Mouse (Mus musculus): ENCODE results near the gene Kat7. TPM values are rescaled to one million over a fixed set of nuclear protein-coding genes. Genes with fewer than 3 reads are reported as not detected.

The Kat7 gene
- polyA plus RNA-seq, 1 experiment from 2014 or later, result 80.2 TPM

- peak overlapping the region; percentile 87 for H3K4me2 ChIP-seq (ENCODE audit: low read depth, low read length)
- under 1% methylated on average over 48 of the region's 50 CpGs for WGBS
- peak; percentile 75 for ATAC-seq (ENCODE audit: low read depth)
Observed at GRCm38 (mm10) chr11:95337129-95337813, 27.2 kb upstream of the Kat7 start.

GRCm38 (mm10) chr11:95336568-95337128, 26.6 kb upstream of the Kat7 start, which contains the start of gene Fam117a:
Gene Fam117a, plus strand, starts transcription at chr11:95337018.
- H3K9ac ChIP-seq (ENCODE audit: low read length), result peak within 1 kb of the TSS; percentile 85
- H3K27me3 ChIP-seq (ENCODE audit: control insufficient read depth, insufficient read depth, low read depth, low read length), result no peaks in the 10 kb centered on the region
- WGBS, result under 1% methylated on average over 18 of the region's 27 CpGs
- H3K4me3 ChIP-seq (ENCODE audit: low read length), result peak within 1 kb of the TSS; percentile 76
- no peaks in the 10 kb centered on the region for H3K36me3 ChIP-seq (ENCODE audit: control insufficient read depth, insufficient read depth, low read length)
- peak within 1 kb of the TSS; percentile 76 for H3K27ac ChIP-seq (ENCODE audit: low read length)
- H3K4me2 ChIP-seq (ENCODE audit: low read depth, low read length), result peak within 1 kb of the TSS; percentile 87
- no peaks in the 10 kb centered on the region for H3K9me3 ChIP-seq (ENCODE audit: control insufficient read depth, low read length)
- H3K4me1 ChIP-seq (replicated peaks; ENCODE audit: control insufficient read depth, insufficient read depth, low read length), result peaks cover 18% of the 10 kb centered on the region
- ATAC-seq (ENCODE audit: low read depth), result peak; percentile 97

More at GRCm38 (mm10) chr11:95337129-95337813, 27.2 kb upstream of the Kat7 start:
- Histone ChIP-seq H3K4me1 (replicated peaks; ENCODE audit: control insufficient read depth, insufficient read depth, low read length) (peaks cover 18% of the 10 kb centered on the region), H3K36me3 (ENCODE audit: control insufficient read depth, insufficient read depth, low read length) (no peaks in the 10 kb centered on the region), H3K9ac (ENCODE audit: low read length) (peak overlapping the region; percentile 85), H3K9me3 (ENCODE audit: control insufficient read depth, low read length) (no peaks in the 10 kb centered on the region), H3K27ac (ENCODE audit: low read length) (peak overlapping the region; percentile 76), H3K4me3 (ENCODE audit: low read length) (peak overlapping the region; percentile 76), H3K27me3 (ENCODE audit: control insufficient read depth, insufficient read depth, low read depth, low read length) (no peaks in the 10 kb centered on the region)

- ATAC-seq (ENCODE audit: low read depth), result no peak
- peaks cover 12% of the 10 kb centered on the region for H3K4me1 ChIP-seq (replicated peaks; ENCODE audit: control insufficient read depth, insufficient read depth, low read length)
- 33% methylated on average over 5 of the region's 5 CpGs for WGBS
Observed at GRCm38 (mm10) chr11:95334448-95335060, 24.5 kb upstream of the Kat7 start.

GRCm38 (mm10) chr11:95333805-95334204, 23.8 kb upstream of the Kat7 start:
- no peak for ATAC-seq (ENCODE audit: low read depth)
- Histone ChIP-seq H3K9me3 (ENCODE audit: control insufficient read depth, low read length) (no peaks in the 10 kb centered on the region), H3K36me3 (ENCODE audit: control insufficient read depth, insufficient read depth, low read length) (no peaks in the 10 kb centered on the region), H3K27me3 (ENCODE audit: control insufficient read depth, insufficient read depth, low read depth, low read length) (no peaks in the 10 kb centered on the region), H3K4me2 (ENCODE audit: low read depth, low read length) (no peak overlapping the region), H3K4me1 (replicated peaks; ENCODE audit: control insufficient read depth, insufficient read depth, low read length) (peaks cover 10% of the 10 kb centered on the region), H3K9ac (ENCODE audit: low read length) (no peak overlapping the region), H3K27ac (ENCODE audit: low read length) (no peak overlapping the region), H3K4me3 (ENCODE audit: low read length) (no peak overlapping the region)
- WGBS, result 79% methylated on average over 9 of the region's 9 CpGs

More at GRCm38 (mm10) chr11:95334448-95335060, 24.5 kb upstream of the Kat7 start:
- no peak overlapping the region for H3K27ac ChIP-seq (ENCODE audit: low read length)
- H3K4me3 ChIP-seq (ENCODE audit: low read length), result no peak overlapping the region
- no peaks in the 10 kb centered on the region for H3K27me3 ChIP-seq (ENCODE audit: control insufficient read depth, insufficient read depth, low read depth, low read length)
- no peak overlapping the region for H3K9ac ChIP-seq (ENCODE audit: low read length)
- no peaks in the 10 kb centered on the region for H3K9me3 ChIP-seq (ENCODE audit: control insufficient read depth, low read length)
- no peak overlapping the region for H3K4me2 ChIP-seq (ENCODE audit: low read depth, low read length)
- no peaks in the 10 kb centered on the region for H3K36me3 ChIP-seq (ENCODE audit: control insufficient read depth, insufficient read depth, low read length)

GRCm38 (mm10) chr11:95333209-95333608, 23.2 kb upstream of the Kat7 start:
- no peak overlapping the region for H3K27ac ChIP-seq (ENCODE audit: low read length)
- no peaks in the 10 kb centered on the region for H3K27me3 ChIP-seq (ENCODE audit: control insufficient read depth, insufficient read depth, low read depth, low read length)
- H3K9ac ChIP-seq (ENCODE audit: low read length), result no peak overlapping the region
- H3K36me3 ChIP-seq (ENCODE audit: control insufficient read depth, insufficient read depth, low read length), result no peaks in the 10 kb centered on the region
- H3K4me3 ChIP-seq (ENCODE audit: low read length), result no peak overlapping the region
- peaks cover 4% of the 10 kb centered on the region; the same call in 1 of the 2 replicates for H3K4me1 ChIP-seq (replicated peaks; ENCODE audit: control insufficient read depth, insufficient read depth, low read length)
- H3K4me2 ChIP-seq (ENCODE audit: low read depth, low read length), result no peak overlapping the region
- no peak for ATAC-seq (ENCODE audit: low read depth)
- H3K9me3 ChIP-seq (ENCODE audit: control insufficient read depth, low read length), result no peaks in the 10 kb centered on the region
- 53% methylated on average over 4 of the region's 4 CpGs for WGBS

- peaks cover 5% of the 10 kb centered on the region for H3K4me1 ChIP-seq (replicated peaks; ENCODE audit: control insufficient read depth, insufficient read depth, low read length)
- 28% methylated on average over 1 of the region's 1 CpGs for WGBS
- no peak overlapping the region for H3K4me2 ChIP-seq (ENCODE audit: low read depth, low read length)
Observed at GRCm38 (mm10) chr11:95330662-95331061, 20.6 kb upstream of the Kat7 start.

GRCm38 (mm10) chr11:95328629-95329028, 18.6 kb upstream of the Kat7 start:
- no peak overlapping the region for H3K9ac ChIP-seq (ENCODE audit: low read length)
- no peaks in the 10 kb centered on the region for H3K9me3 ChIP-seq (ENCODE audit: control insufficient read depth, low read length)
- H3K4me2 ChIP-seq (ENCODE audit: low read depth, low read length), result no peak overlapping the region
- no peaks in the 10 kb centered on the region for H3K36me3 ChIP-seq (ENCODE audit: control insufficient read depth, insufficient read depth, low read length)
- ATAC-seq (ENCODE audit: low read depth), result no peak
- H3K27me3 ChIP-seq (ENCODE audit: control insufficient read depth, insufficient read depth, low read depth, low read length), result no peaks in the 10 kb centered on the region
- H3K27ac ChIP-seq (ENCODE audit: low read length), result no peak overlapping the region
- no peak overlapping the region for H3K4me3 ChIP-seq (ENCODE audit: low read length)
- H3K4me1 ChIP-seq (replicated peaks; ENCODE audit: control insufficient read depth, insufficient read depth, low read length), result peaks cover 5% of the 10 kb centered on the region
- WGBS, result 81% methylated on average over 5 of the region's 5 CpGs

More at GRCm38 (mm10) chr11:95330662-95331061, 20.6 kb upstream of the Kat7 start:
- Histone ChIP-seq H3K9me3 (ENCODE audit: control insufficient read depth, low read length) (no peaks in the 10 kb centered on the region), H3K4me3 (ENCODE audit: low read length) (no peak overlapping the region), H3K27ac (ENCODE audit: low read length) (no peak overlapping the region), H3K9ac (ENCODE audit: low read length) (no peak overlapping the region), H3K27me3 (ENCODE audit: control insufficient read depth, insufficient read depth, low read depth, low read length) (no peaks in the 10 kb centered on the region), H3K36me3 (ENCODE audit: control insufficient read depth, insufficient read depth, low read length) (no peaks in the 10 kb centered on the region)
- no peak for ATAC-seq (ENCODE audit: low read depth)

GRCm38 (mm10) chr11:95326243-95326642, 16.2 kb upstream of the Kat7 start:
- Histone ChIP-seq H3K4me3 (ENCODE audit: low read length) (no peak overlapping the region), H3K27ac (ENCODE audit: low read length) (peak overlapping the region; percentile 85), H3K4me1 (replicated peaks; ENCODE audit: control insufficient read depth, insufficient read depth, low read length) (peaks cover 5% of the 10 kb centered on the region), H3K9me3 (ENCODE audit: control insufficient read depth, low read length) (no peaks in the 10 kb centered on the region), H3K36me3 (ENCODE audit: control insufficient read depth, insufficient read depth, low read length) (no peaks in the 10 kb centered on the region), H3K4me2 (ENCODE audit: low read depth, low read length) (no peak overlapping the region; the same call in 1 of the 2 replicates), H3K27me3 (ENCODE audit: control insufficient read depth, insufficient read depth, low read depth, low read length) (no peaks in the 10 kb centered on the region), H3K9ac (ENCODE audit: low read length) (no peak overlapping the region)
- WGBS, result 54% methylated on average over 11 of the region's 11 CpGs
- ATAC-seq (ENCODE audit: low read depth), result peak; percentile 78; the same call in 1 of the 2 replicates

- Histone ChIP-seq H3K4me1 (replicated peaks; ENCODE audit: control insufficient read depth, insufficient read depth, low read length) (peaks cover 5% of the 10 kb centered on the region), H3K27me3 (ENCODE audit: control insufficient read depth, insufficient read depth, low read depth, low read length) (no peaks in the 10 kb centered on the region), H3K4me2 (ENCODE audit: low read depth, low read length) (no peak overlapping the region), H3K27ac (ENCODE audit: low read length) (peak overlapping the region; percentile 85), H3K9me3 (ENCODE audit: control insufficient read depth, low read length) (no peaks in the 10 kb centered on the region), H3K9ac (ENCODE audit: low read length) (no peak overlapping the region), H3K36me3 (ENCODE audit: control insufficient read depth, insufficient read depth, low read length) (no peaks in the 10 kb centered on the region), H3K4me3 (ENCODE audit: low read length) (no peak overlapping the region)
- ATAC-seq (ENCODE audit: low read depth), result peak; percentile 20; the same call in 1 of the 2 replicates
- WGBS, result 72% methylated on average over 4 of the region's 4 CpGs
Observed at GRCm38 (mm10) chr11:95325832-95326231, 15.8 kb upstream of the Kat7 start.

Measured in lung, embryonic 16.5 days (tissue).